Mouse (Mus musculus) layer of hippocampus, postnatal 14 days (tissue): ENCODE results near the gene Wdhd1. TPM values are rescaled to one million over a fixed set of nuclear protein-coding genes. Genes with fewer than 3 reads are reported as not detected.
A peak's percentile ranks its signal among the peaks of the same experiment; 100 is the strongest.

Experiments
- DNase-seq, 2 experiments: peaks; one replicate each; pipeline ENCODE4 v3.0.0; 2021 to 2022; ENCODE audit warnings: low spot score in 2 of 2, mixed read lengths in 1 of 2
- total RNA-seq, 2 experiments: library from RNA; stranded (reverse); gene quantifications; 2 replicates each; pipeline ENCODE4 v1.2.3; 2021

The Wdhd1 gene
- total RNA-seq, 2 experiments from 2014 or later: 5.2 to 6.9 TPM

GRCm38 (mm10) chr14:47222631-47223450 lies 53.8 kb downstream of the Wdhd1 start:
- DNase-seq: no peak

GRCm38 (mm10) chr14:47221567-47221966 lies 55.1 kb downstream of the Wdhd1 start:
- no peak for DNase-seq

- no peak for DNase-seq
Measured at GRCm38 (mm10) chr14:47220231-47221025, 56.2 kb downstream of the Wdhd1 start.

- no peak for DNase-seq
Measured at GRCm38 (mm10) chr14:47218766-47219606, 57.7 kb downstream of the Wdhd1 start.

- no peak for DNase-seq
Measured at GRCm38 (mm10) chr14:47216541-47216940, 60.1 kb downstream of the Wdhd1 start.

- no peak for DNase-seq
Measured at GRCm38 (mm10) chr14:47214367-47214766, 62.3 kb downstream of the Wdhd1 start.

GRCm38 (mm10) chr14:47213305-47213704 lies 63.4 kb downstream of the Wdhd1 start:
- DNase-seq: no peak

- no peak for DNase-seq
Measured at GRCm38 (mm10) chr14:47209669-47210164, 66.9 kb downstream of the Wdhd1 start.

GRCm38 (mm10) chr14:47208564-47209493 lies 67.8 kb downstream of the Wdhd1 start:
- DNase-seq: no peak

- no peak for DNase-seq
Measured at GRCm38 (mm10) chr14:47206601-47207000, 70.1 kb downstream of the Wdhd1 start.

- no peak for DNase-seq
Measured at GRCm38 (mm10) chr14:47205270-47205972, 71.2 kb downstream of the Wdhd1 start.

- peak in 1 of 2 experiments; percentile 63 for DNase-seq
Measured at GRCm38 (mm10) chr14:47197340-47197739, 79.3 kb downstream of the Wdhd1 start.

GRCm38 (mm10) chr14:47196711-47197110 lies 79.9 kb downstream of the Wdhd1 start:
- no peak for DNase-seq

GRCm38 (mm10) chr14:47194096-47194495 lies 82.6 kb downstream of the Wdhd1 start:
- no peak for DNase-seq

GRCm38 (mm10) chr14:47193506-47193905 lies 83.2 kb downstream of the Wdhd1 start:
- DNase-seq: no peak

GRCm38 (mm10) chr14:47191861-47192260 lies 84.8 kb downstream of the Wdhd1 start:
- DNase-seq: no peak
